Mouse (Mus musculus) CH12.LX (cell line): ENCODE results near the gene Lgals9.

Experiments
- CTCF ChIP-seq, 2 experiments: IDR thresholded peaks in 1 of 2; conservative IDR thresholded peaks in 1 of 2; 2 replicates each; pipeline ENCODE4 v1.5.1; 2011 to 2012; ENCODE audit warnings: low read depth in 2 of 2, low read length in 2 of 2, improper control_type of control experiment in 1 of 2, inconsistent platforms in 1 of 2, mild to moderate bottlenecking in 1 of 2, moderate library complexity in 1 of 2
- E2F4 ChIP-seq: IDR thresholded peaks from 2 replicates; pipeline ENCODE4 v1.6.1; 2011; ENCODE audit warnings: low read depth, low read length, improper control_type of control experiment; ENCODE audit not compliant: insufficient replicate concordance
- HCFC1 ChIP-seq: IDR thresholded peaks from 2 replicates; pipeline ENCODE4 v1.6.1; 2012; ENCODE audit warnings: low read depth, mild to moderate bottlenecking, inconsistent platforms, low read length, improper control_type of control experiment
- JUND ChIP-seq: conservative IDR thresholded peaks from 2 replicates; pipeline ENCODE4 v1.6.1; 2011; ENCODE audit warnings: low read depth, low read length, improper control_type of control experiment
- MAZ ChIP-seq: IDR thresholded peaks from 2 replicates; pipeline ENCODE4 v1.6.1; 2012; ENCODE audit warnings: low read depth, mild to moderate bottlenecking, inconsistent platforms, low read length, improper control_type of control experiment, moderate library complexity
- NELFE ChIP-seq: IDR thresholded peaks from 2 replicates; pipeline ENCODE4 v1.6.1; 2011; ENCODE audit warnings: low read depth, low read length, improper control_type of control experiment
- POLR2A ChIP-seq: IDR thresholded peaks from 2 replicates; pipeline ENCODE4 v1.6.1; 2011; ENCODE audit warnings: low read depth, mild to moderate bottlenecking, improper control_type of control experiment, low read length
- POLR2AphosphoS2 ChIP-seq: IDR thresholded peaks from 2 replicates; pipeline ENCODE4 v1.6.1; 2011; ENCODE audit warnings: low read depth, low read length, improper control_type of control experiment
- RCOR1 ChIP-seq: conservative IDR thresholded peaks from 2 replicates; pipeline ENCODE4 v1.6.1; 2012; ENCODE audit warnings: low read depth, mild to moderate bottlenecking, inconsistent platforms, low read length, improper control_type of control experiment
- TCF12 ChIP-seq: IDR thresholded peaks from 2 replicates; pipeline ENCODE4 v1.6.1; 2014; ENCODE audit warnings: low read depth, mild to moderate bottlenecking, inconsistent platforms, low read length, improper control_type of control experiment
- ZC3H11A ChIP-seq: IDR thresholded peaks from 2 replicates; pipeline ENCODE4 v1.6.1; 2012; ENCODE audit warnings: low read depth, mild to moderate bottlenecking, inconsistent platforms, low read length, improper control_type of control experiment
- ZMIZ1 ChIP-seq: IDR thresholded peaks from 2 replicates; pipeline ENCODE4 v1.6.1; 2012; ENCODE audit warnings: low read depth, mild to moderate bottlenecking, inconsistent platforms, low read length, improper control_type of control experiment
- ZNF384 ChIP-seq: IDR thresholded peaks from 2 replicates; pipeline ENCODE4 v1.6.1; 2012; ENCODE audit warnings: low read depth, low read length, improper control_type of control experiment, inconsistent platforms

DNA sequence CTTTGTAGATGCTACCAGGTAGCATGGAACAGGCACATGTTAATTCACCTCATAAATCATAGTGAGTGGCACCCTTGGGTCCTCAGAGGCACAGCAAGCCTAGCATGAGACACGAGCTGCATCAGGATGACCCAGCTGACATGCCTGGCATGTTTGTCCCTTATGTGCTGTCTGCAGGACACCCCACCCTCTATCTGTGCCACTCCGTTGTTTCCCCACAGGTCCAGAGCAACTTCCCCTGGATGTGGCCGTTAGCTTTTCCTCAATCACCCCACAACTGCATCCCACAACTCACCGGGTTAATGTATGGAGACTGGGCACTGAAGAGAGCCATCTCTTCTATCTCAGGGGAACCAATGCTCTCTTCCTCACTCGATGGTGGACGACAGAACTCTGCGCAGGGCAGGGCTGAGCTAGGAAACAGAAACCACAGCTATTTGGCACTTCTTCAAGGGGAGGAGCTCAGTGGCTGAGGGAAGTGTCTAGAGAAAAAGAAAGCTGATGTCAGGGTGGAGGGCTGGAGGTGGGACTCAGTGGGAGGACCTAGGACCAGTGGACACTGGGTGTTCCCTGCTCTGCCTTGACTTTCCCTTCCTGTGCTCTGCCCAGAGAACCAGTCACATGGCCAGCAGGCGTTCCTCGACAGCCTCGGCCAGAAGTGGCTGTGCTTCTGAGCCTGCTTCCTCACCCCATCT lies at the start of gene Lgals9:
- TF ChIP-seq TCF12 (peak; percentile 52; the same call in 1 of the 2 replicates), RCOR1 (no peak), CTCF (conservative IDR thresholded peaks at IDR 0.05 in 1 of 2, IDR thresholded peaks at IDR 0.05 in 1 of 2; ENCODE audit: low read depth in 2 of 2, low read length in 2 of 2) (no peak), ZNF384 (no peak), NELFE (no peak), HCFC1 (no peak), E2F4 (no peak), POLR2A (peak; percentile 54; the same call in 1 of the 2 replicates), MAZ (no peak), ZMIZ1 (0 out of 2 replicates have a peak, but pooled peaks have one; percentile 37), JUND (no peak), POLR2AphosphoS2 (no peak), ZC3H11A (no peak)
